Mouse (Mus musculus): ENCODE measurements around the gene Stk4.

DNA sequence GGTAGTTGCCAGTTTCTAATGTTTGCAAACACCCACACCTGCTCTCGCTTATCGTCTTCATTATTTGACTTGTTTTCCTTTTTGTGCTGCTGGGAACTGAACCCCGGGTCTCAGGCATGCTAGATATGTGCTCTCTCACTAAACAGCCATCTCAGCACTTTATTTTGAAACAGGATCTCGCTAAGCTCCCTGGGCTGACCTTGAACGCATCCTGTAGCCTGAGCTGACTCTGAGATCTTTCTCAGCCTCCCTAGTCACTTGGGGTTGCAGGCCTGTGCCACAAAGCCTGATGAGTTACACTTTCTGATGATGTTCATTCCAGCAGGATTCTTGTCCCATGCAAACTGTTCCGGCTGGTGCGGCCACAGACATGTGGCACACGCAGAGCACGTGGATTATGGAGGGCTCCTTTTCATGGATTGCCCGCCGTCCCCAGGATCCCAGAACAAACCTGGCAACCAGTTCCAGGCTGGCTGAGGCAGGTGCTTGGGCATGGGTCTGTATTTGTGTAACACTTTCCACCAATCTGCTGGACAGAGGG, 91.5 kb downstream of the Stk4 start:
- TF ChIP-seq CTCF (IDR thresholded peaks at IDR 0.05; ENCODE audit: extremely low read depth, insufficient read length, insufficient replicate concordance, low read depth, low read length) (no peak), POLR2A (IDR thresholded peaks at IDR 0.05; ENCODE audit: low read depth, low read length) (no peak)
